Mouse (Mus musculus): ENCODE results near the gene Mfsd4b3. TPM values are rescaled to one million over a fixed set of nuclear protein-coding genes. Genes with fewer than 3 reads are reported as not detected.

The Mfsd4b3 gene
- polyA plus RNA-seq, 1 experiment from 2014 or later, result 0.31 TPM

- no peaks in the 10 kb centered on the region for H3K4me1 ChIP-seq (ENCODE audit: control insufficient read depth, insufficient read depth, low read length)
- H3K36me3 ChIP-seq (ENCODE audit: control insufficient read depth, insufficient read depth, low read length), result no peaks in the 10 kb centered on the region
- ATAC-seq (replicated peaks; ENCODE audit: insufficient number of reproducible peaks, low FRiP score, low TSS enrichment), result no peak
- WGBS (ENCODE audit: insufficient replicate concordance), result 66% methylated on average over 10 of the region's 10 CpGs
- H3K4me3 ChIP-seq (ENCODE audit: low read depth, low read length), result no peak overlapping the region
- H3K4me2 ChIP-seq, result no peak overlapping the region
- no peaks in the 10 kb centered on the region for H3K27me3 ChIP-seq (ENCODE audit: control insufficient read depth, insufficient read depth, low read length)
- no peak overlapping the region for H3K9ac ChIP-seq (ENCODE audit: low read depth, low read length)
- H3K9me3 ChIP-seq (replicated peaks; ENCODE audit: control insufficient read depth, low read length), result no peaks in the 10 kb centered on the region
- no peak overlapping the region for H3K27ac ChIP-seq (ENCODE audit: low read depth, low read length)
Observed at GRCm38 (mm10) chr10:39906799-39907658, 52.9 kb downstream of the Mfsd4b3 start.

GRCm38 (mm10) chr10:39904191-39904590 lies 55.8 kb downstream of the Mfsd4b3 start:
- Histone ChIP-seq H3K36me3 (ENCODE audit: control insufficient read depth, insufficient read depth, low read length) (no peaks in the 10 kb centered on the region), H3K4me1 (ENCODE audit: control insufficient read depth, insufficient read depth, low read length) (no peaks in the 10 kb centered on the region; the same call in 1 of the 2 replicates), H3K27me3 (ENCODE audit: control insufficient read depth, insufficient read depth, low read length) (no peaks in the 10 kb centered on the region), H3K4me3 (ENCODE audit: low read depth, low read length) (no peak overlapping the region), H3K9me3 (replicated peaks; ENCODE audit: control insufficient read depth, low read length) (no peaks in the 10 kb centered on the region), H3K9ac (ENCODE audit: low read depth, low read length) (no peak overlapping the region), H3K4me2 (no peak overlapping the region), H3K27ac (ENCODE audit: low read depth, low read length) (no peak overlapping the region)
- no peak for ATAC-seq (replicated peaks; ENCODE audit: insufficient number of reproducible peaks, low FRiP score, low TSS enrichment)
- WGBS (ENCODE audit: insufficient replicate concordance), result 69% methylated on average over 3 of the region's 3 CpGs

- Histone ChIP-seq H3K4me3 (ENCODE audit: low read depth, low read length) (peak within 1 kb of the TSS; percentile 75), H3K27ac (ENCODE audit: low read depth, low read length) (peak within 1 kb of the TSS; percentile 83), H3K9ac (ENCODE audit: low read depth, low read length) (peak within 1 kb of the TSS; percentile 97), H3K4me2 (peak within 1 kb of the TSS; percentile 68), H3K4me1 (ENCODE audit: control insufficient read depth, insufficient read depth, low read length) (peaks cover 5% of the 10 kb centered on the region; the same call in 1 of the 2 replicates), H3K36me3 (ENCODE audit: control insufficient read depth, insufficient read depth, low read length) (no peaks in the 10 kb centered on the region), H3K9me3 (replicated peaks; ENCODE audit: control insufficient read depth, low read length) (no peaks in the 10 kb centered on the region), H3K27me3 (ENCODE audit: control insufficient read depth, insufficient read depth, low read length) (no peaks in the 10 kb centered on the region)
- ATAC-seq (replicated peaks; ENCODE audit: insufficient number of reproducible peaks, low FRiP score, low TSS enrichment), result peak; percentile 94
- WGBS (ENCODE audit: insufficient replicate concordance), result under 1% methylated on average over 41 of the region's 41 CpGs
Observed at GRCm38 (mm10) chr10:39898874-39899371, 61.0 kb downstream of the Mfsd4b3 start, which contains the start of gene Mfsd4b4. Gene Mfsd4b4, minus strand, starts transcription at chr10:39899238.

Other genes with a start within 250 kb of the Mfsd4b3 start
- gene Rev3l, start 228.0 kb downstream of the Mfsd4b3 start, polyA plus RNA-seq (2014; fragmentation: Nextera tagmentation; extraction: Ambion mirVana), result 14.7 and 17.2 TPM in 2 replicates
- 4.3 and 5.5 TPM in 2 replicates for gene Mfsd4b4, start 60.9 kb downstream of the Mfsd4b3 start, polyA plus RNA-seq (2014; fragmentation: Nextera tagmentation; extraction: Ambion mirVana)
- not detected in 2 replicates for gene Mfsd4b2, start 33.2 kb downstream of the Mfsd4b3 start, polyA plus RNA-seq (2014; fragmentation: Nextera tagmentation; extraction: Ambion mirVana)
- 0.07 TPM in 1 of 2 replicates, not detected in the other for gene Mfsd4b5, start 26.5 kb upstream of the Mfsd4b3 start, polyA plus RNA-seq (2014; fragmentation: Nextera tagmentation; extraction: Ambion mirVana)
- gene Mfsd4b1, start 65.1 kb upstream of the Mfsd4b3 start, polyA plus RNA-seq (2014; fragmentation: Nextera tagmentation; extraction: Ambion mirVana), result 0.11 and 0.32 TPM in 2 replicates
- gene Slc16a10, start 182.1 kb upstream of the Mfsd4b3 start, polyA plus RNA-seq (2014; fragmentation: Nextera tagmentation; extraction: Ambion mirVana), result 17.2 and 18.6 TPM in 2 replicates